Mouse (Mus musculus) bone marrow, adult 2 months (tissue): ENCODE measurements at regions not wholly inside any gene's neighbourhood (a gene's known extent, or its start where the extent isn't known, plus 50 kb on each side); places are given as distances from the start of the nearest gene placed in this dataset.

Experiments used
- CTCF ChIP-seq: fragments of 200-500 bp; IDR thresholded peaks from 2 replicates; pipeline ENCODE4 v1.5.1; 2011; ENCODE audit warnings: low read length, control low read depth; ENCODE audit not compliant: control insufficient read depth, insufficient read depth
- POLR2A ChIP-seq: fragments of 200-500 bp; IDR thresholded peaks from 2 replicates; pipeline ENCODE4 v1.6.1; 2011; ENCODE audit warnings: low read depth, mild to moderate bottlenecking, control low read depth, low read length, borderline replicate concordance; ENCODE audit not compliant: control insufficient read depth

DNA sequence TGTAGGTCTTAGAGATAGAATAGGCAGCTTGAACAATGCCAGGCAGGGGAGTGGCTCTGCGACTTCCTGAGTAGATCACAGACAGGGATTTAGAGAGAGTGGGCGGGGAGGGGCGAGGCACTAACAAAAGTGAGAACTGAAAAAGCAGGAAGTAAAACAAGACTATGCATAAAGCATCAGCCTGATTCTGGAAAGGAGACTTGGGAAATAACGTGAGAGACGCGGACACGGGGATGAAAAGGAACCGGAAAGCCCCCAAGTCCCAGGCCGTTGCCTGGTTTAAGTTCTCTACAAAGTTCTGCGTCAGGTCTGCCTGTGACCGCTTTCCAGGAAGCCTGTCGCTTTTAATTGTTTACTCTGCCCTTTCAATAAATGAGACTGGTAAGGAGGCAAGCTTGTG lies 86.3 kb downstream of the D16Ertd472e start:
- TF ChIP-seq POLR2A = no peak
- TF ChIP-seq CTCF = no peak
